Mouse (Mus musculus) liver, postnatal 0 days (tissue): ENCODE results near the gene Sin3a. TPM values are rescaled to one million over a fixed set of nuclear protein-coding genes. Genes with fewer than 3 reads are reported as not detected.

Experiments used
- ATAC-seq: fragments of 200-750 bp; cut with Nextera tagmentation; 2 replicates; pipeline ENCODE4 v1.8.0; 2017; ENCODE audit warnings: mild to moderate bottlenecking, moderate library complexity
- DNase-seq: peaks from one replicate; pipeline ENCODE4 v3.0.0-alpha.2; 2016
- H3K27ac ChIP-seq: fragments of 300-500 bp; sonication (generic); 2 replicates; pipeline ENCODE4 v1.5.1; 2014; ENCODE audit warnings: antibody characterized with exemption, moderate library complexity, mild to moderate bottlenecking, low read depth
- H3K27me3 ChIP-seq: fragments of 300-500 bp; sonication (generic); 2 replicates; pipeline ENCODE4 v1.6.1; 2014; ENCODE audit warnings: low read length, control low read depth, mixed read lengths; ENCODE audit not compliant: insufficient read depth
- H3K36me3 ChIP-seq: fragments of 300-500 bp; sonication (generic); replicated peaks from 2 replicates; pipeline ENCODE4 v1.6.1; 2014; ENCODE audit warnings: mild to moderate bottlenecking, control low read depth, low read length, moderate library complexity, mixed read lengths; ENCODE audit not compliant: insufficient read depth
- H3K4me1 ChIP-seq: fragments of 300-500 bp; sonication (generic); 2 replicates; pipeline ENCODE4 v1.6.1; 2014; ENCODE audit warnings: antibody characterized with exemption, mild to moderate bottlenecking, control low read depth; ENCODE audit not compliant: insufficient read depth
- H3K4me2 ChIP-seq: fragments of 300-500 bp; sonication (generic); 2 replicates; pipeline ENCODE4 v1.6.1; 2014; ENCODE audit warnings: low read depth, mild to moderate bottlenecking, low read length, moderate library complexity, mixed read lengths
- H3K4me3 ChIP-seq: fragments of 300-500 bp; sonication (generic); 2 replicates; pipeline ENCODE4 v1.5.1; 2014; ENCODE audit warnings: low read depth, low read length
- H3K9ac ChIP-seq: fragments of 300-500 bp; sonication (generic); replicated peaks from 2 replicates; pipeline ENCODE4 v1.6.1; 2014; ENCODE audit warnings: mild to moderate bottlenecking, moderate library complexity
- H3K9me3 ChIP-seq: fragments of 300-500 bp; sonication (generic); 2 replicates; pipeline ENCODE4 v1.6.1; 2016; ENCODE audit warnings: mild to moderate bottlenecking, control low read depth, low read length, mixed read lengths
- CTCF ChIP-seq: sonication (generic); IDR thresholded peaks from 2 replicates; pipeline ENCODE4 v1.5.1; 2016; ENCODE audit warnings: antibody characterized with exemption, low read depth
- EP300 ChIP-seq: IDR thresholded peaks from 2 replicates; pipeline ENCODE4 v1.6.1; 2016; ENCODE audit warnings: antibody characterized with exemption, low read depth, mild to moderate bottlenecking
- WGBS: fragments of 180-500 bp; shearing (Covaris S2); extraction: QIAGEN DNeasy Blood & Tissue Kit; methylation state at CpG from one replicate; pipeline ENCODE4 v1.1.7; 2014; ENCODE audit not compliant: insufficient replicate concordance; 5-methylcytosine and 5-hydroxymethylcytosine counted together
- polyA plus RNA-seq: library from polyadenylated mRNA; unstranded; fragments of >200 nt; fragmentation: Nextera tagmentation; extraction: Ambion mirVana; gene quantifications from 2 replicates; pipeline ENCODE4 v1.2.1, GENCODE M21; 2015

The Sin3a gene
- polyA plus RNA-seq, 1 experiment from 2014 or later: 6.6 TPM

DNA sequence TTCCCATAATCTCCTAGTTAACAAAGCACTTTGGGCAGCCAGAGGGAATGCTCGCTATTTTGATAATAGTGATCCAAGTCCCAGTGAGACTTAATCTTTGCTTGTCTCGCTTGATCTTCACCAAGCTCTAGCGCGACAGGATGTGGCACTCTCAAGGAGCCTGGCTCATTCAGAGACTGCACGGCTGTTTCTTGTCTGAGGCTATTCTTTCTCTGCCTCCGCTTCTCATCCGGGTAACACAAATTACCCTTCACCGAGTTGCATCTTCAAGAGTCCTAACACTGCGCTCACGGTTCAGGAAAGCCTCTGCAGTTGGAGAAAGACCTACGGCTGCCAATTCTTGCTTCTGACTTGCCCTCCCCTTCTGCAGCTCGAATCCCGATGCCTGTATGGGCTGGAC, 85.7 kb downstream of the Sin3a start:
- DNase-seq: no peak
- no peak for TF ChIP-seq CTCF
- no peak for TF ChIP-seq EP300
- peaks cover 8% of the 10 kb centered on the region; the same call in 1 of the 2 replicates for H3K36me3 ChIP-seq
- H3K9me3 ChIP-seq: no peaks in the 10 kb centered on the region
- WGBS: 32% methylated on average over 13 of the region's 13 CpGs
- peaks cover 14% of the 10 kb centered on the region for H3K4me1 ChIP-seq
- ATAC-seq: no peak
- peak overlapping the region; percentile 5; the same call in 1 of the 2 replicates for H3K27ac ChIP-seq
- H3K27me3 ChIP-seq: no peaks in the 10 kb centered on the region
- peak overlapping the region; percentile 75 for H3K4me3 ChIP-seq
- peak overlapping the region; percentile 67 for H3K9ac ChIP-seq
- H3K4me2 ChIP-seq: peak overlapping the region; percentile 85

DNA sequence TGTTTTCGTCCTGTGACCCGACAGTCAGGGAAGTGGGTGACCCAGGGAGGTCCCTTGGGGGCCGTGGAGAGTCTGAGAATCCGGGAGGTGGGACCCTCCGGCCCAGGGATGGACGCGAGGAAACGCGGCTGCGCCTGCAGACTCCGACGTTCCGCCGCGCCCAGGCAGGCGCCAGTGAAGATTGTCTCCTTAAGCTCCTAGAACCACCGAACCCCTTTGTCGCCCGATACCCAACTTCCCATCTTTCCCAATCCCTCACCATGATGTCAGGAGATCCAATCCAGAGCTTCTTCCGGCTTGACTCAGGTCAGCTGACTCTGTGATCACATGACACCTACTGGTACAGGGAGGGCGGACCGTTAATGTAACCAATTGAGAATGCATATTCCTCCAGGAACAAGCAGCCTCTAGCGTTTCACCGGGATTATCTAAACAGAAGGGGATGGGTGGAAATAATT, 86.2 kb downstream of the Sin3a start, which contains the start of gene Commd4:
Gene Commd4 (minus strand): TSS at position 319 of the 458 bp plus-strand sequence.
- TF ChIP-seq CTCF (no peak), EP300 (peak; percentile 79)
- peaks cover 8% of the 10 kb centered on the region; the same call in 1 of the 2 replicates for H3K36me3 ChIP-seq
- H3K4me3 ChIP-seq: peak within 1 kb of the TSS; percentile 75
- H3K9me3 ChIP-seq: no peaks in the 10 kb centered on the region
- DNase-seq: peak; percentile 89
- H3K9ac ChIP-seq: peak within 1 kb of the TSS; percentile 67
- H3K27me3 ChIP-seq: no peaks in the 10 kb centered on the region
- ATAC-seq: peak; percentile 91
- H3K27ac ChIP-seq: peak within 1 kb of the TSS; percentile 36
- under 1% methylated on average over 24 of the region's 24 CpGs for whole genome bisulfite sequencing
- peak within 1 kb of the TSS; percentile 85 for H3K4me2 ChIP-seq
- H3K4me1 ChIP-seq: peaks cover 14% of the 10 kb centered on the region

DNA sequence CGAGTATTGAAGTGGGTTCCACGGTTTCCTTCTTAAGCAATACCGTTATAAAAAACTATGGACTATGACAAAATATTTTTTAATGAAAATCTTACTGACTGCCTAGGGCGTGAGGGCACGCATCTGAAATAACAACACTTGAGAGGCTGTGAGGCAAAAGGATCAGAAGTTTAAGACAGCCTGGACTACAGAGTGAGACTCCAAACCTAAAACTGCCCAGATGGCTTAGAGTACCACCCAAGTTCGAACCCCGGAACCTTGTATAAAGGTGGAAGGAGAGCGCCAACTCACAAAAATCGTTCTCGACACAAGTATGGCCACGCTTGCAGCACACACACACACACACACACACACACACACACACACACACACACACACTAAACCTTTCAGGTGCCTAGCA, 86.7 kb downstream of the Sin3a start:
- peak overlapping the region; percentile 67 for H3K9ac ChIP-seq
- WGBS: 41% methylated on average over 11 of the region's 11 CpGs
- ATAC-seq (no peak), DNase-seq (no peak)
- peaks cover 8% of the 10 kb centered on the region; the same call in 1 of the 2 replicates for H3K36me3 ChIP-seq
- no peak for TF ChIP-seq CTCF
- TF ChIP-seq EP300: no peak
- H3K27me3 ChIP-seq: no peaks in the 10 kb centered on the region
- H3K27ac ChIP-seq: peak overlapping the region; percentile 36; the same call in 1 of the 2 replicates
- H3K4me1 ChIP-seq: peaks cover 14% of the 10 kb centered on the region
- no peaks in the 10 kb centered on the region for H3K9me3 ChIP-seq
- peak overlapping the region; percentile 85 for H3K4me2 ChIP-seq
- peak overlapping the region; percentile 75 for H3K4me3 ChIP-seq

DNA sequence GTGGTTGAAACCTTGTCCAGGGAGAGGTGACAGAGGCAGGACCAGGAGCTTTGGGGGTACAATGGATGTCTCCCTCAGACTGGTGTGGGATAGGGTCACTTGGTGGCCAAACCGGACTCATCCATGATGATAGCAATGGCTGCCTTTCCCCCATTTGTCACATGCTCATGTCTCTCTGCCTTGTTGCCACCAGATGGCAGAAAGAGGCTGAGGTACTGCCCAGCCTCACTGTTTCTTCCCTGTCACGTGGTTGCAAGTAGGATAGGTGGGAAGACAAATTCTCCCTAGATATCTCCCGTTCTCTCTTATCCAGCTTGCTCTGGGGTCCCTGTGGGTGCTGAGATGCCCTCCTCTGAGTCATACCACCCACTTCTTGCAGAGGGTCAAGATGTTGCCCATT, 90.7 kb downstream of the Sin3a start:
- Histone ChIP-seq H3K4me3 (no peak overlapping the region), H3K9me3 (no peaks in the 10 kb centered on the region), H3K4me2 (no peak overlapping the region), H3K9ac (no peak overlapping the region), H3K4me1 (peaks cover 7% of the 10 kb centered on the region), H3K27me3 (no peaks in the 10 kb centered on the region), H3K36me3 (no peaks in the 10 kb centered on the region), H3K27ac (no peak overlapping the region)
- peak; percentile 29; the same call in 1 of the 2 replicates for ATAC-seq
- peak; percentile 29 for DNase-seq
- TF ChIP-seq EP300 (no peak), CTCF (peak; percentile 76)
- 14% methylated on average over 3 of the region's 3 CpGs for WGBS

DNA sequence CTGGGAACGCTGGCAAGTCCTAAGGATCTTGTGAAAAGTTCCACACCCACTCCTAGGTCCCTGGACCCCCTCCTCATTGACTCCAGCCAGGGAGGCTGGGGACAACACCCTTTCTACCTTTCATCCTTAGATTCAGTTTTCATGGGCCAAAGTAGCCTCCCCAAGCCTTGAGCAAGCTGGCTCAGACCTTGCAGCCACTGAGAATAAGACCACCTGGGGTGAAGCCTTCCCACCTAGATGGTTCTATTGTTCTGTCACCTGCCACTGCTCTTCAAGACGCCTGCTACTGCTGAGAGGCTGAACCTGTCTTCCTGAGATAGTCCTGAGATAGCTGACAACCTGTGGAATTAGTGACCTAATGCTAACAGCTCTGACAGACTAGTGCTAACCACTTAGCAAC, 91.3 kb downstream of the Sin3a start:
- DNase-seq: peak; percentile 7
- no peaks in the 10 kb centered on the region for H3K9me3 ChIP-seq
- ATAC-seq: no peak
- no peak for TF ChIP-seq CTCF
- TF ChIP-seq EP300: no peak
- peaks cover 3% of the 10 kb centered on the region; the same call in 1 of the 2 replicates for H3K4me1 ChIP-seq
- no peak overlapping the region for H3K9ac ChIP-seq
- 68% methylated on average over 2 of the region's 2 CpGs for WGBS
- no peaks in the 10 kb centered on the region for H3K36me3 ChIP-seq
- no peak overlapping the region for H3K4me2 ChIP-seq
- H3K4me3 ChIP-seq: no peak overlapping the region
- H3K27ac ChIP-seq: no peak overlapping the region
- H3K27me3 ChIP-seq: no peaks in the 10 kb centered on the region

DNA sequence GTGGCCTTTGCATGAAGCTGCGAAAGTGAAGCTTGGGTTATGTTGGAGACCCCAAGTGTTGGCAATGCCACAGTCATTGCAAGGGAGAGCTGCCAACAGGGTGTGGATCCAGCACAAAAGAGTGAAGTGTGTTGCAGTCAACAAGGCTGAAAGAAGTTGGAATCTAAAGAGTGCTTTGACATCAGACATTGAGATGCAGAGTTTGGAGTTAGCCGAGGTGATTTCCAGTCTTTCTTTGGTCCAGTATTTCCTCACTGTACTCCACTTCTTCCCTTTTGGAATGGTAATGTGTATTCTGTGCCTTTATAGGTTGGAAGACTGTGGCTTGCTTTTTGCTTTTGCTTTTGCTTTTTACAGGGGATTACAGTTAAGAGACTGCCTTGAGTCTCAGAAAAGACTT, 94.3 kb downstream of the Sin3a start:
- 78% methylated on average over 2 of the region's 2 CpGs for WGBS

DNA sequence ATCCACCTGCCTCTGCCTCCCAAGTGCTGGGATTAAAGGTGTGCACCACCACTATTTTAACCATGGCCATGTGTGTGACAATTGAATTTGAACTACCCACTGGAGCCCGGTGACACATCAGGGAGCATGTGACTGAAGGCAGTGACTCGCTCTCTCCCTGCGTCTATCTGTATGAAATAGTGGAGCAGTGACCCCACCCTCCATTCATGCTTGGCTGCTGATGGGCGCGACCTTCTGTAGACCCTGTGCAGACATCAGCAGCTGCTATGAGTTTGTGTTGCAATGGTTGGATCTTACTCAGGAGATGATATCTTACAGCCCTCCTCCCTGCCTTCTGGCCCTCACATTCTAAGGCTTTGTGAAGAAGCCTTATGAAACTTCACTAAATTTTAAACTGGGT, 96.6 kb downstream of the Sin3a start:
- H3K27me3 ChIP-seq: no peaks in the 10 kb centered on the region
- H3K4me1 ChIP-seq: no peaks in the 10 kb centered on the region
- ATAC-seq (no peak), DNase-seq (no peak)
- 74% methylated on average over 5 of the region's 5 CpGs for whole genome bisulfite sequencing
- H3K9ac ChIP-seq: no peak overlapping the region
- H3K4me2 ChIP-seq: no peak overlapping the region
- no peak overlapping the region for H3K4me3 ChIP-seq
- no peaks in the 10 kb centered on the region for H3K9me3 ChIP-seq
- H3K27ac ChIP-seq: no peak overlapping the region
- no peaks in the 10 kb centered on the region for H3K36me3 ChIP-seq
- TF ChIP-seq CTCF (no peak), EP300 (no peak)

More for the DNA sequence above, 94.3 kb downstream of the Sin3a start:
- H3K27me3 ChIP-seq: no peaks in the 10 kb centered on the region
- no peak overlapping the region for H3K4me2 ChIP-seq
- H3K9ac ChIP-seq: no peak overlapping the region
- no peak for ATAC-seq
- no peak for DNase-seq
- H3K9me3 ChIP-seq: no peaks in the 10 kb centered on the region
- no peaks in the 10 kb centered on the region for H3K36me3 ChIP-seq
- no peak overlapping the region for H3K4me3 ChIP-seq
- TF ChIP-seq EP300 (no peak), CTCF (no peak)
- H3K4me1 ChIP-seq: no peaks in the 10 kb centered on the region
- no peak overlapping the region for H3K27ac ChIP-seq

Other genes starting within 250 kb of the Sin3a start
- not detected in 2 replicates for gene Odf3l1, start 207.4 kb upstream of the Sin3a start, polyA plus RNA-seq
- 0.13 and 0.20 TPM in 2 replicates for gene Cspg4, start 207.0 kb upstream of the Sin3a start, polyA plus RNA-seq
- 1.6 and 1.8 TPM in 2 replicates for gene Snx33, start 143.7 kb upstream of the Sin3a start, polyA plus RNA-seq
- gene Imp3, start 134.6 kb upstream of the Sin3a start, polyA plus RNA-seq: 57.6 and 57.8 TPM in 2 replicates
- gene Snupn, start 121.2 kb upstream of the Sin3a start, polyA plus RNA-seq: 7.7 and 8.2 TPM in 2 replicates
- gene Ptpn9, start 77.1 kb upstream of the Sin3a start, polyA plus RNA-seq: 4.9 and 5.0 TPM in 2 replicates
- 18.2 and 18.5 TPM in 2 replicates for gene Man2c1, start 58.6 kb downstream of the Sin3a start, polyA plus RNA-seq
- gene Neil1, start 76.3 kb downstream of the Sin3a start, polyA plus RNA-seq: 2.5 and 2.9 TPM in 2 replicates
- gene Commd4, start 86.3 kb downstream of the Sin3a start, polyA plus RNA-seq: 45.4 and 48.2 TPM in 2 replicates
- gene Trcg1, start 164.5 kb downstream of the Sin3a start, polyA plus RNA-seq: not detected in 2 replicates
- 10.1 and 10.4 TPM in 2 replicates for gene 1700017B05Rik, start 190.6 kb downstream of the Sin3a start, polyA plus RNA-seq